Mouse (Mus musculus) lung, embryonic 15.5 days (tissue): ENCODE measurements around the gene Cdk9. TPM values are rescaled to one million over a fixed set of nuclear protein-coding genes. Genes with fewer than 3 reads are reported as not detected.

ENCODE experiments used
- ATAC-seq: fragments of 200-750 bp; cut with Nextera tagmentation; 2 replicates; pipeline ENCODE4 v1.8.0; 2017; ENCODE audit warnings: moderate number of reproducible peaks, borderline replicate concordance; ENCODE audit not compliant: low FRiP score, low TSS enrichment; ENCODE audit errors: extremely low read depth
- H3K27ac ChIP-seq: fragments of 300-500 bp; sonication (generic); 2 replicates; pipeline ENCODE4 v1.5.1; 2015; ENCODE audit warnings: moderate library complexity, mild to moderate bottlenecking, inconsistent platforms
- H3K27me3 ChIP-seq: fragments of 300-500 bp; sonication (generic); 2 replicates; pipeline ENCODE4 v1.6.1; 2015; ENCODE audit warnings: inconsistent platforms
- H3K36me3 ChIP-seq: fragments of 300-500 bp; sonication (generic); 2 replicates; pipeline ENCODE4 v1.6.1; 2015; ENCODE audit warnings: inconsistent platforms
- H3K4me1 ChIP-seq: fragments of 300-500 bp; sonication (generic); 2 replicates; pipeline ENCODE4 v1.6.1; 2015; ENCODE audit warnings: inconsistent platforms
- H3K4me2 ChIP-seq: fragments of 300-500 bp; sonication (generic); 2 replicates; pipeline ENCODE4 v1.6.1; 2015; ENCODE audit warnings: inconsistent platforms, mild to moderate bottlenecking, moderate library complexity
- H3K4me3 ChIP-seq: fragments of 300-500 bp; sonication (generic); 2 replicates; pipeline ENCODE4 v1.5.1; 2015; ENCODE audit warnings: mild to moderate bottlenecking, inconsistent platforms
- H3K9ac ChIP-seq: fragments of 300-500 bp; sonication (generic); 2 replicates; pipeline ENCODE4 v1.6.1; 2015; ENCODE audit warnings: inconsistent platforms
- H3K9me3 ChIP-seq: fragments of 300-500 bp; sonication (generic); 2 replicates; pipeline ENCODE4 v1.6.1; 2016; ENCODE audit warnings: inconsistent platforms
- WGBS: fragments of 180-500 bp; shearing (Covaris S2); methylation state at CpG from one replicate; pipeline ENCODE4 v1.1.7; 2015; 5-methylcytosine and 5-hydroxymethylcytosine counted together
- microRNA counts: library from miRNA; unstranded; fragments of <30 nt; microRNA quantifications from one replicate; lab custom pipeline; 2016
- microRNA-seq: library from miRNA; unstranded; fragments of <30 nt; microRNA quantifications from one replicate; pipeline ENCODE4, GENCODE M21; 2016
- polyA plus RNA-seq: library from polyadenylated mRNA; unstranded; fragments of >200 nt; fragmentation: Nextera tagmentation; extraction: Ambion mirVana; gene quantifications from 2 replicates; pipeline ENCODE4 v1.2.1, GENCODE M21; 2015

Gene Cdk9
- polyA plus RNA-seq, 1 experiment from 2014 or later: 89.6 TPM

GRCm38 (mm10) chr2:32669876-32670275 lies 43.0 kb downstream of the Cdk9 start:
- Histone ChIP-seq H3K4me2 (no peak overlapping the region), H3K9me3 (no peaks in the 10 kb centered on the region), H3K36me3 (peaks cover 49% of the 10 kb centered on the region), H3K4me3 (no peak overlapping the region), H3K27me3 (no peaks in the 10 kb centered on the region), H3K27ac (no peak overlapping the region), H3K9ac (no peak overlapping the region), H3K4me1 (peaks cover 10% of the 10 kb centered on the region; the same call in 1 of the 2 replicates)
- WGBS: 66% methylated on average over 3 of the region's 3 CpGs
- ATAC-seq: no peak

DNA sequence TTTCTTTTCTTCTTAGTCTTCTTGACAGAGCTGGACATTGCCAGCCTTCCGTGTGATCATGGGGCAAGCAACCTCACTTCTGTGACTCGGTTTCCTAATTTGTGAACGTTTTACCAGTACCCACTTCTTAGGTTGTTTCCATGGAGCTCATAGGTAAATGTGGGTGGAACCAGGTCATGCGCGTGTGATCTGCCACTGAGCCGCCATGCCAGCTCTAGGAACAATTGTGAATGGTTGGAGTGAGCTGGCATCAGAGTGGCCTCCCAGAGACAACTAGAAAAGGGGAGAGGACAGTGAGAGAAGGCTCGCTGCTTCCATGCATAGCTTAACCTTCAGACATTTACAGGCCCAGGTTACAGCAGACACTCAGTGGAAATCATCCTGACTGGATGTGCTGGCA lies 44.7 kb downstream of the Cdk9 start:
- H3K9me3 ChIP-seq: no peaks in the 10 kb centered on the region
- 84% methylated on average over 7 of the region's 7 CpGs for WGBS
- H3K36me3 ChIP-seq: peaks cover 35% of the 10 kb centered on the region
- no peak overlapping the region for H3K4me2 ChIP-seq
- H3K27me3 ChIP-seq: no peaks in the 10 kb centered on the region
- H3K4me1 ChIP-seq: peaks cover under 1% of the 10 kb centered on the region; the same call in 1 of the 2 replicates
- H3K27ac ChIP-seq: peak overlapping the region; percentile 21; the same call in 1 of the 2 replicates
- no peak for ATAC-seq
- no peak overlapping the region for H3K9ac ChIP-seq
- H3K4me3 ChIP-seq: no peak overlapping the region

DNA sequence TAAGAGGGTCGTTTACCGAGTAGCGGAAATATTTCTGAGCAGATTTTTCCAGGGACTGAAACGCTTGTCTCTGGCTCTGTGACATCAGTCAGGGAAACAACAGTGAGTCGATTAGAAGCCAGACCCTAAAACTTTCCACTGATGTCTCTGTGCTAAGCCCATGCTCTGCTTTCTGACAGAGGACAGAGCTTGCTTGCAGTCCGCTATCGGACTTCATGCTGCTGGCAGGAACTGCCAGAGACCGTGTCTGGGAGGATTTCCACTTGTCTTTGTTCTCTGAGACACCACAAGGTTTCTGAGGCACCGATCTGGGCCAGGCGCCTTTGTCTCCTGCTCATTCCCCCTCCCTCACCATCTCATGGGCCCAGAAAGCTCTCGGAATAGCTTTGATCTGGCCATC lies 45.1 kb downstream of the Cdk9 start:
- Histone ChIP-seq H3K4me3 (no peak overlapping the region), H3K27ac (peak overlapping the region; percentile 21; the same call in 1 of the 2 replicates), H3K27me3 (no peaks in the 10 kb centered on the region), H3K9ac (no peak overlapping the region), H3K9me3 (no peaks in the 10 kb centered on the region), H3K36me3 (peaks cover 31% of the 10 kb centered on the region), H3K4me2 (no peak overlapping the region), H3K4me1 (no peaks in the 10 kb centered on the region)
- WGBS: 41% methylated on average over 11 of the region's 11 CpGs
- no peak for ATAC-seq

DNA sequence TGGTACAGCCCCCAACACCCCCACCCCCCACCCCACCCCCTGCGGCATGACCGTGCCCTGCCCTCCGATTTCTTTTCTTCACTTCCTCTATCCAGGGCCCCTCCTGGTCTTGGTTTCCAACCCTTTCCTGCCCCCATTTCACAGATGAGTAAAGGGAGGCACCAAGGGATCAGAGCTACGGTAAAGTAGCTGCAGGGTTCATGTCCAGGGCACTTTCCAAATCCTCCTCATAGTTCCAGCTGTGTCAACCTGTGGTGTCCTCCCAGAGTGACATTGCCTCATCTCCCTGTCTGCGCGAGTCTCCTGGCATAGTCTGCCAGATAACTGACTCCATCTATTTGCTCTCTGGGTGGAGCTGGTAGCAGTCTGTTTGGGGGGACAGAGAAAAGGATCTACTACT lies 47.0 kb downstream of the Cdk9 start:
- 74% methylated on average over 6 of the region's 6 CpGs for WGBS
- Histone ChIP-seq H3K36me3 (peaks cover 12% of the 10 kb centered on the region; the same call in 1 of the 2 replicates), H3K4me1 (peaks cover 14% of the 10 kb centered on the region), H3K9ac (no peak overlapping the region), H3K9me3 (no peaks in the 10 kb centered on the region), H3K4me2 (no peak overlapping the region), H3K4me3 (no peak overlapping the region), H3K27ac (0 out of 2 replicates have a peak overlapping the region, but pooled peaks have one; percentile 2), H3K27me3 (no peaks in the 10 kb centered on the region)
- no peak for ATAC-seq

DNA sequence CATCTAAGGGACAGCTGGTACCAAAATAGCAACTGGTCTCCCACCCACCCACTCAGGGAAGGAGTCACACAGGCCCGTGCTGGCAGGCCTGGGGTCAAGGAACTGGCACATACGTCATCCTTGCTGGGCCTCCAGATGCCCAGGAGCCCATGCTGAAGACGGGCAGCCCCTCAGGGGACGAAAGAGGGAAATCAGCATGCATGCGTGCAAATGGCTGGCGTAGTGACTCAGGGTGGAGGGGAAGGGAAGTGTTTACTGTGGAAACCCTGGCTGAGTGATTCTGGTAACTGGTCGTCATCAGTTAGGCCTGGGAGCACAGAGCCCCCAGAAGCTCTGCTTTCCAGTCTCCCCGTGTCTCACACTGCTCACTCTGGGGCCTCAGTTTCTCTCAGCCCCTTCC lies 47.5 kb downstream of the Cdk9 start:
- H3K9ac ChIP-seq: no peak overlapping the region

GRCm38 (mm10) chr2:32662291-32662690 lies 50.6 kb downstream of the Cdk9 start:
- WGBS: 42% methylated on average over 5 of the region's 5 CpGs
- no peaks in the 10 kb centered on the region for H3K9me3 ChIP-seq
- H3K27me3 ChIP-seq: no peaks in the 10 kb centered on the region
- H3K9ac ChIP-seq: no peak overlapping the region
- no peak for ATAC-seq
- H3K4me1 ChIP-seq: peaks cover 18% of the 10 kb centered on the region
- H3K36me3 ChIP-seq: peaks cover 15% of the 10 kb centered on the region
- H3K4me2 ChIP-seq: no peak overlapping the region
- H3K4me3 ChIP-seq: no peak overlapping the region
- H3K27ac ChIP-seq: peak overlapping the region; percentile 59

More for the DNA sequence above, 47.5 kb downstream of the Cdk9 start:
- H3K4me2 ChIP-seq: no peak overlapping the region
- H3K27me3 ChIP-seq: no peaks in the 10 kb centered on the region
- no peaks in the 10 kb centered on the region for H3K9me3 ChIP-seq
- H3K4me3 ChIP-seq: no peak overlapping the region
- ATAC-seq: no peak
- H3K36me3 ChIP-seq: peaks cover 7% of the 10 kb centered on the region; the same call in 1 of the 2 replicates
- 68% methylated on average over 8 of the region's 8 CpGs for WGBS
- no peak overlapping the region for H3K27ac ChIP-seq
- H3K4me1 ChIP-seq: peaks cover 16% of the 10 kb centered on the region

DNA sequence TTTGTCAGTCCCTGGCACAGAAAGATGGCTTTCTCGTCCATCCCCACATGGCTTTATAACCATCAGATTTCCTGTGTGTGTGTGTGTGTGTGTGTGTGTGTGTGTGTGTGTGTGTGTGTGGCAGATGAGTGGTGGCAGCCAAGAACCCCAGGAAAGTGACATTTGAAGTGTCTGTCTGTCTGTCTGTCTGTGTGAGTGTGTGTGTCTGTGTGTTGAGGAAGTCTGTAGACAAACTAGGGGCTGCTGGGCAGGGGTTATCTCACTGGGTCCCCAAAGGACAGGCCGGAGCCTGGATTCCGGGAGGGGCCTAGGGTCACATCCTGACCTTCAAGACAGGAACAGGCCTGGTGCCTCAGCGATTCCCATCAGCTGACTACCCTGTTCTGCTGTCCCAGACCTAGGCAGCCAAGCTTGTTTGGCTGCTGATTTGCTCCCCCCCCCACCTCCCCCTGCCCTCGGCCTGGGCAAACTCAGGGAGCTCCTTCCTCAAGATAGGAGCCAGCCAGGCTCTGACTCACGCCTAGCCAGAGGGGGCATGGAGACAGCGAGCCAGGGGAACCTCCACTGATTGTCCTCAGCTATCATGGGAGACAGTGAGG lies 51.3 kb downstream of the Cdk9 start:
- Histone ChIP-seq H3K9ac (peak overlapping the region; percentile 4; the same call in 1 of the 2 replicates), H3K27me3 (no peaks in the 10 kb centered on the region), H3K4me3 (no peak overlapping the region), H3K4me1 (peaks cover 18% of the 10 kb centered on the region), H3K27ac (peak overlapping the region; percentile 59), H3K36me3 (peaks cover 17% of the 10 kb centered on the region), H3K4me2 (no peak overlapping the region), H3K9me3 (no peaks in the 10 kb centered on the region)
- 17% methylated on average over 7 of the region's 7 CpGs for WGBS
- peak; percentile 13 for ATAC-seq

DNA sequence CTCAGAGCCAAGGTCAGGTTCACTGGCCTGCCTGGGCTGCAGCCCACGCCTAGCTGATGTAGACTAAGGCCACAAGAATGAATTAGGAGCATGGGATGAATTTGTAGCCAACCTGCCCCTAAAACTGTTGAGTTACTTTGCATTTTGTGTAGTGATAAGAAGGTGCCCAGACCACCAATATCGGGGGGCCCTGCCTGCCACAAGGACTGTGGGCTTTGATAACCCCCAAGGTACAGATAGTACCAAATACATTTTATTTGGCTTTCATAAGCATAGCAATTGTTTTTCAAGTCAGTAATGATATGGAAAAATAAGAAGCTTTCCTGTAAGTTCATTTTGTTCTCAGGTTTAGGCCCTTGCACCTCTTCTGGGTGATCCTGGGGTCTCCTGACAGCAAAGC lies 54.0 kb downstream of the Cdk9 start:
- ATAC-seq: no peak
- Histone ChIP-seq H3K9ac (no peak overlapping the region), H3K4me2 (no peak overlapping the region), H3K4me1 (peaks cover 42% of the 10 kb centered on the region), H3K27me3 (no peaks in the 10 kb centered on the region), H3K27ac (no peak overlapping the region; the same call in 1 of the 2 replicates), H3K36me3 (peaks cover 17% of the 10 kb centered on the region), H3K9me3 (no peaks in the 10 kb centered on the region), H3K4me3 (no peak overlapping the region)
- 97% methylated on average over 2 of the region's 2 CpGs for WGBS

DNA sequence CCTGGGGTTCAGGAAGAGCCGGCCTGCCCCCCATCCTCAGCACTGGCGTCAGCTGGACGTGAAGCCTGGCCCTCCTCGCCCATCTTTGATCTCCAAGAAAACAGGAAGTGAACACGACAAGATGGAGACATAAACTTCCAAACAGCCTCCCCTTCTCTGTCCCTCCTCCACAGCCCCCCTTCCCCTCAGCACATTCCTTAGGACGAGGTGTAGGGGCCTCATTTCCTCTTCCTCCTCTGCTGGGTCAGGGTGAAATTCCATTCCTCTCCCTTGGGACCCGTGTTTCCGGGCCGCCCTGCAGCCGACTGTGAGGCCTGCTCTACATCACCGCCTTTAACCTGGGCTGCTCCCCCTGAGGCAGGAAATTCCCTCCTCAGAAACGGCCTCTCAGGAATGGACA lies 57.0 kb downstream of the Cdk9 start:
- no peak overlapping the region for H3K9ac ChIP-seq
- WGBS: 27% methylated on average over 12 of the region's 12 CpGs
- no peaks in the 10 kb centered on the region for H3K27me3 ChIP-seq
- ATAC-seq: peak; percentile 71
- peaks cover 36% of the 10 kb centered on the region for H3K4me1 ChIP-seq
- no peak overlapping the region for H3K4me3 ChIP-seq
- no peak overlapping the region for H3K4me2 ChIP-seq
- H3K36me3 ChIP-seq: peaks cover 17% of the 10 kb centered on the region
- H3K9me3 ChIP-seq: no peaks in the 10 kb centered on the region
- H3K27ac ChIP-seq: peak overlapping the region; percentile 81

MicroRNA genes within 50 kb of the gene (microRNA counts, 519-probe panel; counts per million panel counts)
- microRNA mmu-miR-2861 (lab: Ali Mortazavi, UCI): 2,202 counts per million, percentile 27 among the panel's probes with 10 or more counts

Small RNA genes within 50 kb of the gene (microRNA-seq; reads per million reads assigned to microRNA genes)
- gene Gm47291: not detected
- not detected for gene Mir2861
- not detected for gene Mir3960
- not detected for gene Mir8093

Other genes starting within 250 kb of the Cdk9 start
- gene Fam102a, start 177.7 kb downstream of the Cdk9 start, polyA plus RNA-seq: 12.3 and 12.6 TPM in 2 replicates
- gene Dpm2, start 142.2 kb downstream of the Cdk9 start, polyA plus RNA-seq: 101 and 107 TPM in 2 replicates
- 0.30 and 0.39 TPM in 2 replicates for gene Pip5kl1, start 138.3 kb downstream of the Cdk9 start, polyA plus RNA-seq
- gene 9430097D07Rik, start 137.4 kb downstream of the Cdk9 start, polyA plus RNA-seq: 0.29 TPM in 1 of 2 replicates, not detected in the other
- 25.9 and 26.1 TPM in 2 replicates for gene St6galnac4, start 126.0 kb downstream of the Cdk9 start, polyA plus RNA-seq
- gene St6galnac6, start 113.4 kb downstream of the Cdk9 start, polyA plus RNA-seq: 25.0 and 26.2 TPM in 2 replicates
- 53.6 and 60.6 TPM in 2 replicates for gene Ak1, start 91.3 kb downstream of the Cdk9 start, polyA plus RNA-seq
- 102 and 107 TPM in 2 replicates for gene Eng, start 66.5 kb downstream of the Cdk9 start, polyA plus RNA-seq
- gene Fpgs, start 8.9 kb downstream of the Cdk9 start, polyA plus RNA-seq: 27.9 and 28.6 TPM in 2 replicates
- gene Sh2d3c, start 8.0 kb upstream of the Cdk9 start, polyA plus RNA-seq: 40.5 and 41.4 TPM in 2 replicates
- 0.24 and 0.25 TPM in 2 replicates for gene 6330409D20Rik, start 27.9 kb upstream of the Cdk9 start, polyA plus RNA-seq
- gene Tor2a, start 44.2 kb upstream of the Cdk9 start, polyA plus RNA-seq: 63.9 and 65.6 TPM in 2 replicates
- 0.43 and 0.69 TPM in 2 replicates for gene Ttc16, start 62.6 kb upstream of the Cdk9 start, polyA plus RNA-seq
- 4.9 and 5.4 TPM in 2 replicates for gene Ptrh1, start 62.7 kb upstream of the Cdk9 start, polyA plus RNA-seq
- 1.1 and 1.3 TPM in 2 replicates for gene Cfap157, start 71.4 kb upstream of the Cdk9 start, polyA plus RNA-seq
- 21.0 and 22.3 TPM in 2 replicates for gene Stxbp1, start 134.2 kb upstream of the Cdk9 start, polyA plus RNA-seq
- gene Fam129b, start 163.0 kb upstream of the Cdk9 start, polyA plus RNA-seq: 114 and 117 TPM in 2 replicates
- 164 and 167 TPM in 2 replicates for gene Rpl12, start 248.5 kb upstream of the Cdk9 start, polyA plus RNA-seq
- 7.5 and 9.7 TPM in 2 replicates for gene Lrsam1, start 248.5 kb upstream of the Cdk9 start, polyA plus RNA-seq